Mouse (Mus musculus): Measurements from ENCODE around the gene Tmem44. TPM values are rescaled to one million over a fixed set of nuclear protein-coding genes. Genes with fewer than 3 reads are reported as not detected.
"Not testable (repeated sequence)": the region's sequence is repeated elsewhere in the genome, so short reads cannot be mapped to it uniquely, and the experiment has no call there.

The Tmem44 gene
- polyA plus RNA-seq, 1 experiment from 2014 or later, result 19.1 TPM

DNA sequence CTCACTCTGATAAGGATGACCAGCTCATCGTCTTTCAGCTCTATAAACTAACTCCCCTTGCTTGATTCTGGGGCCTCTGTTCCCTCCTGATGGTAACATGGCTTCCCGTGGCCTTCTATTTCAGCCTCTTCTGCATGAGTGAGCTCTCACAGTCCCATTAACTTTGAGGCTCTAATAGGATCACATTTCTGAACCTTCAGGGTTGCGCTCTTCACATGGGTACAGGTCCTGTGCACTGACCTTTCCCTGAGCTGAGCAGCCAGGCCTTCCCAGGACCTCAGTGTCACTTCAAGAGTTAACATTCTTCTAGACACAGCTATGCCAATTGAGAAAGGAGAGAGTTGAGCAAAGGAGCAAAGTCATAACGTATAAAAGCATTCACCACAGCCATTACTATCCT is 60.3 kb downstream of the Tmem44 start:
- no peaks in the 10 kb centered on the region for H3K36me3 ChIP-seq

DNA sequence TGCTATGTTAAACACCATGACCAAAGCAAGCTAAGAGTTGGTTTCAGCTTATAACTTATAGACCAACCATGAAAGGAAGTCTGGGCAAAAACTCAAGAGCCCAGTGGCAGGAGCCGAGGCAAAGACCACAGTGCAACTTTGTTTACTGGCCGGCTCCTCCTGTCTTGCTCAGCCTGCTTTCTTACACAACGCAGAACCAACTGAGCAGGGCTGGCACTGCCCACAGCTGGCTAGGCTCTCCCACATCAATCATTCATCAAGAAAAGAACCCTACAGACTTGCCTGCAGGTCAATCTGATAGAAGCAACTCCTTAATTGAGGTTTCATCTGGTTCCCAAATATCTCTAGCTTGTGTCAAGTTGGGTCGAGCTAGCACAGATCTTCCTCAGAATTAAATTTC is 61.0 kb downstream of the Tmem44 start:
- H3K27ac ChIP-seq (replicated peaks), result no peak overlapping the region
- H3K9ac ChIP-seq, result no peak overlapping the region
- no peak for ATAC-seq (ENCODE audit: insufficient number of reproducible peaks, low FRiP score, low TSS enrichment, low read depth)
- H3K27me3 ChIP-seq, result no peaks in the 10 kb centered on the region
- no peaks in the 10 kb centered on the region for H3K36me3 ChIP-seq
- no peaks in the 10 kb centered on the region for H3K9me3 ChIP-seq (replicated peaks)
- no peak overlapping the region for H3K4me3 ChIP-seq (replicated peaks)
- WGBS, result 54% methylated on average over 4 of the region's 4 CpGs
- no peaks in the 10 kb centered on the region; the same call in 1 of the 2 replicates for H3K4me1 ChIP-seq
- H3K4me2 ChIP-seq (replicated peaks), result no peak overlapping the region

More for the DNA sequence above, 60.3 kb downstream of the Tmem44 start:
- 71% methylated on average over 4 of the region's 4 CpGs for WGBS
- Histone ChIP-seq H3K4me3 (replicated peaks) (no peak overlapping the region), H3K4me1 (no peaks in the 10 kb centered on the region; the same call in 1 of the 2 replicates), H3K4me2 (replicated peaks) (no peak overlapping the region), H3K9me3 (replicated peaks) (no peaks in the 10 kb centered on the region), H3K27me3 (no peaks in the 10 kb centered on the region), H3K27ac (replicated peaks) (no peak overlapping the region), H3K9ac (no peak overlapping the region)
- no peak for ATAC-seq (ENCODE audit: insufficient number of reproducible peaks, low FRiP score, low TSS enrichment, low read depth)

DNA sequence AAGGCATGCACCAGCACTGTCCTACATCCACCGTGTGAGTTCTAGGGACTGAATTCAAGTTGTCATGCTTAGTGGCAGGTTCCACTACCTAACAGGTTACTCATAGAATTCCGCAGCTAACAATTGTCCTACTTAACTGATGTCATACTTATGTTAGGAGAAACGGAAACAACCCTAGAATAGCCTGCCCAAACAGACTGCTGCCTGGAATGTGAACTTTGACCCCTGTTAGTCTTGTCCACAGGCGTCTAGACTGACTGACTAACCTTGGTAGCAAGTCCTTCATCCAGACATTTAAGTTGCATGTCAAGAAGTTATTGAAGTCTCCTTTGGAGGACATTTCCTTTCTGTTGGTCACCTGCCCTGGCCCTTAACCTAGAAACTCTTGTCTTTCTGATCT is 64.1 kb downstream of the Tmem44 start:
- Histone ChIP-seq H3K27me3 (no peaks in the 10 kb centered on the region), H3K36me3 (no peaks in the 10 kb centered on the region), H3K9ac (no peak overlapping the region), H3K9me3 (replicated peaks) (no peaks in the 10 kb centered on the region), H3K4me3 (replicated peaks) (no peak overlapping the region), H3K27ac (replicated peaks) (no peak overlapping the region), H3K4me2 (replicated peaks) (no peak overlapping the region), H3K4me1 (no peaks in the 10 kb centered on the region)
- WGBS, result 46% methylated on average over 4 of the region's 4 CpGs
- ATAC-seq (ENCODE audit: insufficient number of reproducible peaks, low FRiP score, low TSS enrichment, low read depth), result no peak

DNA sequence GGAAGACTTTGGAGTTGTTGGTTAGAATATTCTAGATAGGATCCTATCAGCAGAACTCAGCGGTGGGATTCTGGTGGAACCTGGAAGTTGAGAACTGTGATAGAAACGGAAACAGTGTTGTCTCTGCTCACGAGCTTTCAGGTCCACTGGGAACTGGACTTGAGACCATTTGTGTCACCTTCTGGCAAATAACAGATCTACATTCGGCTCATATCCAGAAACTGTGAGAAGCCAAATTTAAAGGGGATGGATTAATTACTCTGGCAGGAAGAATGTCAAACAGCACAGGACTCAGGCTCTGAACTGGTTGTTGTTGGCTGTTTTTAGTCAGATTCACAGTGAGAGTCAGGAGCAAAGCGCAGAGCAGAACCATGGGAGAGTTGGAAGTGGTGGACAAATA is 72.9 kb downstream of the Tmem44 start:
- H3K36me3 ChIP-seq, result no peaks in the 10 kb centered on the region
- H3K27me3 ChIP-seq, result no peaks in the 10 kb centered on the region
- H3K4me3 ChIP-seq (replicated peaks), result no peak overlapping the region
- ATAC-seq (ENCODE audit: insufficient number of reproducible peaks, low FRiP score, low TSS enrichment, low read depth), result no peak
- no peaks in the 10 kb centered on the region for H3K9me3 ChIP-seq (replicated peaks)
- H3K4me1 ChIP-seq, result peaks cover 7% of the 10 kb centered on the region; the same call in 1 of the 2 replicates
- no peak overlapping the region for H3K27ac ChIP-seq (replicated peaks)
- no peak overlapping the region for H3K9ac ChIP-seq
- WGBS, result 88% methylated on average over 5 of the region's 5 CpGs
- H3K4me2 ChIP-seq (replicated peaks), result no peak overlapping the region

DNA sequence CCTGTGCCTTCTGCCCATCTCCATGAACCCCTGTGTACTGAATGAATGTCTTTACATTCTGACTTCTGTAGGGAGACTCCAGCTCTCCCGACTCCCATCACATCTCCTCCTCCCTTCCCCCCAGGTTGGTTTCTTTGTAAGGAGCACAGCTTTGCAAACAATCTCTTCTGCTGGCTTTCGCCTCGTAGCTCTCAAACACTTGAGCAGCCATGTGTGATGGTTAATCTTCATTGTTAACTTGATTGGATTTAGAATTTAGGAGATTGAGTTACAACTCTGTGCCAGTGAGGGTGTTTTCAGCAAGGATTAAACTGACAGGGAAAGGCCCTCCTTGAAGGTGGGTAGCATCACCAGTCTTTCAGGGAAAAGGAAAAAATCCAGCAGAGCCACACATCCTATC is 73.6 kb downstream of the Tmem44 start:
- H3K4me3 ChIP-seq (replicated peaks), result no peak overlapping the region
- no peak overlapping the region for H3K9ac ChIP-seq
- no peaks in the 10 kb centered on the region for H3K27me3 ChIP-seq
- H3K9me3 ChIP-seq (replicated peaks), result no peaks in the 10 kb centered on the region
- H3K4me2 ChIP-seq (replicated peaks), result no peak overlapping the region
- no peaks in the 10 kb centered on the region for H3K36me3 ChIP-seq
- 57% methylated on average over 3 of the region's 3 CpGs for WGBS
- H3K27ac ChIP-seq (replicated peaks), result peak overlapping the region; percentile 40
- no peak for ATAC-seq (ENCODE audit: insufficient number of reproducible peaks, low FRiP score, low TSS enrichment, low read depth)
- peaks cover 7% of the 10 kb centered on the region; the same call in 1 of the 2 replicates for H3K4me1 ChIP-seq

DNA sequence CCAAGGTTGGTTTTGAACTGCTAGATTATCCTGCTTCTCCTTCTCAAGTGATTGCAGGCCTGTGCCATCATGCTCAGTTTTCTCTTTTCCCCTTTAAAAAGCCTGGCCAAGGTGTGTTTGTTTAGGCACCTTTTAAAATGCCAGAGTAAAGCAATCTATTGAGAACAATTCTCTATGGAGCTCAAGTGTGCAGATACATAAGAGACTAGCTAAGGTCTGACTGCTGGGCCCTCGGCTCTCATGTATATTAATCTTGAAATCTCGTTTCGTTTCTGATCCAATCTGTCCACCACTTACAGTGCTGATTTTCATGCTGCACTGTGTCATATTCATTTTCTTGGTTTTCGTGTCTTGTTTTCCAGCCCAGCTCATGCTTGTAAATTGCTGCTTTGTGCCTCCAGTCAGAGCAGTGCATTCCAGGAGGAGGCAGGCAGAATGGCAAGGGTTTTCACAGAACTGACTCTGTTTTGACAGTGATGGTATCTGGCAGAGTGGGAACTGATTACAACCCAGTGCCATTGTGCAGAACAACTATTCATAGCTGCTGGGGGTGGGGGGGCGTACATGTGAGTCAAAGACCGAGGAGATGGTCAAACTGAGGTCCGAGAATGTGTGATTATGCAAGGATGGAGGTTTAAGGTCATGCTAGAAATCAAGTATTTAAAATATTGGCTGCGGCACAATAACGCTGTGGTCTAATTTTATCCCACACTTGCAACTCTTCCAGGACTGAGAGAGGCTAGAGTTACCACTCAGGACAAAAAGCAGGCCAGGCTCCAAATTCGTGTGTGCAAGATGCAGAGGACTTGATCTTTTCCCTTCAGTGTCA is 74.8 kb downstream of the Tmem44 start:
- peak overlapping the region; percentile 40 for H3K27ac ChIP-seq (replicated peaks)
- 34% methylated on average over 10 of the region's 10 CpGs for WGBS
- no peak overlapping the region for H3K4me3 ChIP-seq (replicated peaks)
- H3K9me3 ChIP-seq (replicated peaks), result no peaks in the 10 kb centered on the region; the same call in 1 of the 2 replicates
- no peak overlapping the region for H3K9ac ChIP-seq
- H3K36me3 ChIP-seq, result no peaks in the 10 kb centered on the region
- H3K4me1 ChIP-seq, result peaks cover 7% of the 10 kb centered on the region; the same call in 1 of the 2 replicates
- no peaks in the 10 kb centered on the region for H3K27me3 ChIP-seq
- no peak overlapping the region for H3K4me2 ChIP-seq (replicated peaks)
- peak; percentile 84 for ATAC-seq (ENCODE audit: insufficient number of reproducible peaks, low FRiP score, low TSS enrichment, low read depth)

DNA sequence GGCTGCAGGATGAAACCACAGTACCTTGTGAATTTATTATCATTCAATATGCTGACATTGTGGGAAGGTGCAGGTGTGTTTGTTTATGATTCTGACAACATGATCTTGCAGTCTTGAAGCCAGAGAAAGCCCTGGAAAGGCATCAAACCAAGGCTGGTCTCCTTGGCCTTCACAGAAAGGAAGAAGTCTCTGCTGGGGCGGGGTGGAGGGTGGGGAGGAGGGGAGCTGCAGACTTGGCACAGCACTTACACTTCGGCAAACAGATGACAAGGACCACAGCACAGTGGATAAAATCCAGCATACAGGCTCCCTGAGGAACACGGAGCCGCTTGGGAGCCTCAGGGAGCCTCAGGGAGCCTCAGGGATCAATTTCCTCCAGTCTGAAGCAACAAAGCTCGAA is 78.2 kb downstream of the Tmem44 start:
- 53% methylated on average over 5 of the region's 5 CpGs for WGBS
- Histone ChIP-seq H3K36me3 (no peaks in the 10 kb centered on the region), H3K9ac (no peak overlapping the region), H3K9me3 (replicated peaks) (no peaks in the 10 kb centered on the region; the same call in 1 of the 2 replicates), H3K4me2 (replicated peaks) (no peak overlapping the region), H3K4me1 (peaks cover 7% of the 10 kb centered on the region; the same call in 1 of the 2 replicates), H3K27me3 (no peaks in the 10 kb centered on the region), H3K4me3 (replicated peaks) (no peak overlapping the region), H3K27ac (replicated peaks) (no peak overlapping the region)
- ATAC-seq (ENCODE audit: insufficient number of reproducible peaks, low FRiP score, low TSS enrichment, low read depth), result no peak

DNA sequence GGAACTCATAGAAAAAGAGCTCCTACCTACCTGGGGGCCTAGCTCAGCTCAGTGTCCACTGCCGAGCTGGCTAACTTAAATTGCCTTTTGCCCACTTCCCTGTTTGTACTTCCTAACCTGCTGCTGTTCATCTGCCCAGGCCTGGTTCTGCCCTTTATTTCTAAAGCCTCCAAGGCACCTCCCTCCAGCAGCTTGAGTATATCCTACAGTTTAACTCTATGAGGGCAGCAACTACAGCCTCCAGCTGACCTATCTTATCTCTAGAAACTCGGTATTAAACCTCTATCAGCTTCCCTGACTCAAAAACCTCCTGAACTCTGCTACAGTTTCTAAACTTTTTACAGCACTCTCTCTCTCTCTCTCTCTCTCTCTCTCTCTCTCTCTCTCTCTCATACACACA is 78.7 kb downstream of the Tmem44 start:
- H3K27ac ChIP-seq (replicated peaks), result no peak overlapping the region

DNA sequence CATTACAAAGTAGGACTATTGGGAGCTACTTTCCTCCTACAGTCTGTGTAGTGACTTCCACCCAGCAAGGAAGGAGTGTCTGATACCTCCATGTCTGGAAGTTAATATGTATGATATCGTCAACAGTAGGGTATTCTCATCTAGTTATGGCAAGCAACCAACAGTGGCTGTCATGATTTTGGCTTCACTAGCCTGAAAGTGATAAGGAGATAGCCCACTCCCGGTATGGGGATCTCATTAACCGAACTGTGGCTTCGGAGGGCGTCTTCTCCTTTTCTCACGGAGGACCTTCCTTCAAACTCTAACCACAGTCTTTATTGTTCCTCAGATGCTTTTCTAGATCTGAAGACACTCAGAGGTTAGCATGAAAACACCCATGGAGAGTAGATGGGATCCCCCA is 81.7 kb downstream of the Tmem44 start:
- no peak overlapping the region for H3K4me3 ChIP-seq (replicated peaks)
- H3K27ac ChIP-seq (replicated peaks), result no peak overlapping the region
- no peaks in the 10 kb centered on the region; the same call in 1 of the 2 replicates for H3K9me3 ChIP-seq (replicated peaks)
- no peaks in the 10 kb centered on the region for H3K36me3 ChIP-seq
- 90% methylated on average over 6 of the region's 6 CpGs for WGBS
- ATAC-seq (ENCODE audit: insufficient number of reproducible peaks, low FRiP score, low TSS enrichment, low read depth), result no peak
- H3K9ac ChIP-seq, result no peak overlapping the region
- no peaks in the 10 kb centered on the region; the same call in 1 of the 2 replicates for H3K4me1 ChIP-seq
- H3K4me2 ChIP-seq (replicated peaks), result no peak overlapping the region
- no peaks in the 10 kb centered on the region for H3K27me3 ChIP-seq

More for the DNA sequence above, 78.7 kb downstream of the Tmem44 start:
- H3K4me3 ChIP-seq (replicated peaks), result no peak overlapping the region
- ATAC-seq (ENCODE audit: insufficient number of reproducible peaks, low FRiP score, low TSS enrichment, low read depth), result no peak
- no peak overlapping the region for H3K9ac ChIP-seq
- WGBS, result 78% methylated on average over 2 of the region's 2 CpGs
- no peak overlapping the region for H3K4me2 ChIP-seq (replicated peaks)
- peaks cover 7% of the 10 kb centered on the region; the same call in 1 of the 2 replicates for H3K4me1 ChIP-seq
- H3K27me3 ChIP-seq, result no peaks in the 10 kb centered on the region
- no peaks in the 10 kb centered on the region for H3K36me3 ChIP-seq
- no peaks in the 10 kb centered on the region; the same call in 1 of the 2 replicates for H3K9me3 ChIP-seq (replicated peaks)

DNA sequence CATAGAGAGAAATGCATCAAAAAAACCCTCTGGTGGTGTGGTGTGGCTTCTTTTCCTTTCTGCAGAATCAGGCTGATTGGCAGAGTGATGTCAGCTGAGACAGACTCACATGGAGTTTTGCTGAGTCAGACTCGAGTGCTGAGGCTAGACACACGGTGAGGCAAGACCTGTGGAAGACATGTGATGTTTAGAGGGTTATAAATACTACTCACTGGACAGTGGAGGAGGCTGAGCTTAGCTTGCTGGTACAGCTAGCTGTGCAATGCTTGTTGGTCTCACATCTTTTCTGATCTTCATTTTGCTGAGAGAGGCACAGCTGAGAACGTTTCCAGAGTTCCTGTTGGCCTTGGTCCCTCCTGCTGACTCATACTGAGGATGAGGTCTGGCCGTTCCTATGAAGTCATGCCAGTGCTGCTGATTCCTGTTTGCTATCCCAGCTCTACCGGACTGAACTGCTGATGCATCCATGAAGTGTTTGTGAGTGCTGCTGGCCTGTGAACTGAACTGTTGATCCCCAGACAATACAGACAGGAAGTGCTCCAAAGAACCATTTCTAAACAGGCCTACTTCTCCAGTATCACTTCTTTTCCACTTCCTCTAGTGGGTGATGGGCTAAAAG is 84.9 kb downstream of the Tmem44 start:
- no peaks in the 10 kb centered on the region for H3K27me3 ChIP-seq
- no peaks in the 10 kb centered on the region for H3K4me1 ChIP-seq
- 65% methylated on average over 5 of the region's 5 CpGs for WGBS
- H3K9ac ChIP-seq, result no peak overlapping the region
- no peak overlapping the region for H3K27ac ChIP-seq (replicated peaks)
- no peak overlapping the region for H3K4me2 ChIP-seq (replicated peaks)
- no peaks in the 10 kb centered on the region for H3K36me3 ChIP-seq
- peaks cover 10% of the 10 kb centered on the region; the same call in 1 of the 2 replicates for H3K9me3 ChIP-seq (replicated peaks)
- no peak for ATAC-seq (ENCODE audit: insufficient number of reproducible peaks, low FRiP score, low TSS enrichment, low read depth)
- H3K4me3 ChIP-seq (replicated peaks), result no peak overlapping the region

DNA sequence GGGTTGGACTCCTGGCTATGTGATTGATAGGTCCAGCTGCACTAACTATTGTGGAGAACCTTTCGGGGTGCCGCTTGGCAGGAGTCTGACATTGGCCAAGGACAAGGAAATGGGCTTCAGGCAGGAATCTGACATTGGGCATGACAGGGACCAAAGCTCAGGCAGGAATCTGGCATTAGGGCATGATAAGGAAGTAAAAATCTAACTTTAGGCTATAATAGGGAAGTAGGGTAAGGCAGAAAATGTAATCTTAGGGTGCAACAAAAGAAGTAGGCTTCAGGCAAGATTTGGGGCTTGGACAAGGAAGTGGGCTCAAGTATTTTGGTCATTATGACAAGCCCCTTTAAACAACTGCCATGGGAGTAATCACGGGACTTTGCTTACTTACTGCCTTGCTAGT is 85.9 kb downstream of the Tmem44 start:
- ATAC-seq (ENCODE audit: insufficient number of reproducible peaks, low FRiP score, low TSS enrichment, low read depth); H3K9ac ChIP-seq; H3K4me1 ChIP-seq; H3K27ac ChIP-seq (replicated peaks); H3K4me2 ChIP-seq (replicated peaks); H3K27me3 ChIP-seq; H3K9me3 ChIP-seq (replicated peaks); H3K36me3 ChIP-seq; H3K4me3 ChIP-seq (replicated peaks): not testable (repeated sequence)
- 72% methylated on average over 3 of the region's 3 CpGs for WGBS

All from embryonic facial prominence, embryonic 15.5 days (tissue).